Mouse (Mus musculus) heart, postnatal 36 days (tissue): ENCODE data around the gene Gnb1. TPM values are rescaled to one million over a fixed set of nuclear protein-coding genes. Genes with fewer than 3 reads are reported as not detected.
"Not testable (repeated sequence)": the region's sequence is repeated elsewhere in the genome, so short reads cannot be mapped to it uniquely, and the experiment has no call there.

Experiments
- DNase-seq, 2 experiments: peaks; one replicate each; pipeline ENCODE4 v3.0.0; 2021 to 2022
- intact Hi-C: fragments of 180-260 bp; cut with DNase I; formaldehyde crosslinking; loops from one replicate; pipeline ENCODE4 v1.15.1; 2025
- total RNA-seq, 2 experiments: library from RNA; stranded (reverse); gene quantifications; 2 replicates each; pipeline ENCODE4 v1.2.3; 2021

Gene Gnb1
- total RNA-seq, 2 experiments from 2014 or later, result 176 to 187 TPM

DNA sequence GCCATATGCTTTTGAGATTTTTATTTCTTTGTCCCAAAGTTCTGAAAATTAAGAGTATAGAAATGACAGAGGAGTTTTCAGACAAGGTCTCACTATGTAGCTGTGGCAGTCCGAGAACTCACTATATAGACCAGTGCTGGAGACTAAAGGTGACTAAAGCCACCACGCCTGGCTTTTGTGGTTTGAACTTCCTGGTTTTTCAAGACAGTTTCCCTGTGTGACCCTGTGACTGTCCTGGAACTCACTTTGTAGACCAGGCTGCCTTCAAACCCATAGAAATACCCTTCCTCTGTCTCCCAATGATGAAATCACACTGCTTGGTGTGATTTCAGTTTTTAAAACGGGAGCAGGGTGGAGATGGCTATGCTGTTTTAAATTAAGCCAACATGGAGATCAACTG lies 38.1 kb downstream of the Gnb1 start:
- intact Hi-C loops, result no loop called here
- DNase-seq, result no peak

GRCm38 (mm10) chr4:155549993-155550392 lies 58.8 kb downstream of the Gnb1 start:
- intact Hi-C loops, result no loop called here
- DNase-seq, result no peak

DNA sequence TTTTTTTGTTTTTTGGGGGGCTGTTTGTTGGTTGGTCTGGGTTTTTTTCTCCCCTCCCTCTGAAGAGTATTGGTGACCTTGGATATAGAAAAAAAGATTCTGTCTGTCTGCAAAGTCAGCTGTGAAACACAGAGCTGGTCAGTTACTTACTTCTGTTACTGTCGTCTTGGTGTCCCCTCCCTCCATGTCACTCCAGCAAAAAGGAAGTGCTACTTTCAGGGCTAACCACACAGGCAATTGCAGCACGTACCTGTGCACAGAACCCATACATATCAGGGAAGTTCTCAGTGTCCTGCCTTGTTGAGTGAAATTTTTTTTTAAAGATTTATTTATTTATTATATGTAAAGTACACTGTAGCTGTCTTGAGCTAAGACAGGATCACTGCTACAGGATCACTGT lies 59.3 kb downstream of the Gnb1 start:
- no peak for DNase-seq
- intact Hi-C loops, result no loop called here

DNA sequence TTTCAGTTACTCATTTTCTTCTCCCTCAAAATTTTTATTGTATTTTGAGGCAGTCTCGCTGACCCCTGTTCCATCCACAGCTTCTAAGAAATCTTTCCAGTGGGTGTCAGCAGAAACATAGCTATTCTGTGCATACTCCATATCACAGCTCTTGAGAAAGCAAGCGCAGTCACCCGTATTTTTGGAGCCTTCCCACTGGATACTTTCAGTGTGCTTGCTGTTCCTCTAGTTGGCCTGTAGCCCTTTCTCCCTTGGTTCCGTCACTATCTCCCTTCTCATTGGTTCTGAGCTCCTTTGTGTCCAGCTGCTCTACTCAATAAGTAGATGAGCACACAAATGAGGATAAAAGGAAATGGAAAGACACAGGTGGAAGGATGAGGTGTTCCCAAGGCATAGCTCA lies 59.9 kb downstream of the Gnb1 start:
- intact Hi-C loops, result no loop called here
- DNase-seq, result no peak

- intact Hi-C loops, result no loop called here
- no peak for DNase-seq
Observed at GRCm38 (mm10) chr4:155552917-155553532, 61.9 kb downstream of the Gnb1 start.

GRCm38 (mm10) chr4:155554880-155555279 lies 63.7 kb downstream of the Gnb1 start:
- DNase-seq, result no peak
- intact Hi-C loops, result loop anchor here (5.0 kb wide), 1 partner anchor 38 kb away; no protein-coding TSS in a partner anchor

- intact Hi-C loops, result loop anchor here (5.0 kb wide), 1 partner anchor 38 kb away; no protein-coding TSS in a partner anchor
- no peak for DNase-seq
Observed at GRCm38 (mm10) chr4:155555464-155555863, 64.3 kb downstream of the Gnb1 start.

GRCm38 (mm10) chr4:155559454-155559853 lies 68.3 kb downstream of the Gnb1 start:
- intact Hi-C loops, result loop anchor here (5.0 kb wide), 1 partner anchor 42 kb away; no protein-coding TSS in a partner anchor
- DNase-seq, result no peak

GRCm38 (mm10) chr4:155560932-155561331 lies 69.8 kb downstream of the Gnb1 start:
- intact Hi-C loops, result no loop called here
- no peak for DNase-seq

- intact Hi-C loops, result no loop called here
- DNase-seq, result peak; percentile 38 to 48
Observed at GRCm38 (mm10) chr4:155561661-155562442, 70.7 kb downstream of the Gnb1 start, which contains the start of gene Nadk. Gene Nadk, plus strand, starts transcription at chr4:155562378.

- intact Hi-C loops, result no loop called here
- DNase-seq, result peak; percentile 70 to 72
Observed at GRCm38 (mm10) chr4:155562725-155563399, 71.7 kb downstream of the Gnb1 start.

GRCm38 (mm10) chr4:155563400-155564231 lies 72.5 kb downstream of the Gnb1 start:
- intact Hi-C loops, result no loop called here
- DNase-seq, result peak; percentile 97

DNA sequence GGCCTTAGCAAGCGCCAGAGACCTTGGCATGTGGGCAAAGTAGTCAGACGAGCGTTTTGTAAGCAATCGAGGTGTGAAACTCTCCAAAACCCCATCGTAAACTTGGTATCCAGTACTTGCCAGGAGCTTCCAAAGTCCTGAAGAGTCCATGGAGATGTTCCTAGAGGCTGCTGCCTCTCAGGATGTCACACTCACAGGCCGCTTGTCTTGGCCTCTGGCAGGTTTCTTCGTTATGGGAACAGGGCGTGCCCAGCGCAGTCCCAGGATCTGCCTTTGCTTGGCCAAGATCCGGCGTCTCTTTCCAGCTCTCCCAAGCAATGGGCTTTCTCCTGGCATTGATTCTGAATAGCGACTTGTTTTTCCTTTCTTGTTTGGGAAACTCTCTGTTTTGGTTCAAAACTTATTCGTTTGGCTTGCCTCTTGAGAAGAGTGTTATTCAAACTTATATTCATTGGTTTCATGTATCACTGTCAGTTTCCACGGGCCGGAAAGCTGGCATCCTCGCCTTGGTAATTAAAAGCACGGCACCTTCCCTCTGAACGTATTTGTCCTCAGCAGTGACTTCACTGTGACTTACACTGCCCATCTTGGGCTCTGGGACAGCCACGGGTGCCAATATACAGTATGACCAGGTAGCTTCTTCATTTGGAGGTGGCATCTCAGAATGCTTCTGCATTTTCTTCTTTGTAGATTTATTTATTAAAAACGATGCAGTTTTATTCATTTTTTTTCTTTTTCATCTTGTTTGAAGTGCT lies 73.3 kb downstream of the Gnb1 start:
- DNase-seq, result peak; percentile 57 to 62
- intact Hi-C loops, result loop anchor here (5.0 kb wide), 1 partner anchor 197 kb away; no protein-coding TSS in a partner anchor

DNA sequence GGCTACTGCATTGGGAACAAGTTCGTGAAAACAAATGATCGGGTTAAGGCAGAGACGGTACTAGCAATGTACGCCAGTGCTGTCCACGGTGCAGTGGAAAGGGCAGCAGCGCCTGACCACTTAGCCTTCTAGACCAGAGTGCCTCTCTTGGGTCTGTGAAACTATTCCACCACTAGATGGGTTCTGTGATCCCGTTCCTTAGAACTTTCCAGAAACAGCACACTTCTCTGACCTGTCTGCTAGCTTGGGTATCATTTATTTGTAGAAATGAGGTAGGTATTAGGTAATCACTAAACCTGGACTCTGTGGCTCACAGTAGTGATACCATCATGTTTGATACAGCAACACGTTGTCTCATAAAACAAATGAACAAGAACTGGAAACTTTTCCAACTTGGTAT lies 75.4 kb downstream of the Gnb1 start:
- intact Hi-C loops, result loop anchor here (5.0 kb wide), 1 partner anchor 199 kb away; no protein-coding TSS in a partner anchor
- no peak for DNase-seq

DNA sequence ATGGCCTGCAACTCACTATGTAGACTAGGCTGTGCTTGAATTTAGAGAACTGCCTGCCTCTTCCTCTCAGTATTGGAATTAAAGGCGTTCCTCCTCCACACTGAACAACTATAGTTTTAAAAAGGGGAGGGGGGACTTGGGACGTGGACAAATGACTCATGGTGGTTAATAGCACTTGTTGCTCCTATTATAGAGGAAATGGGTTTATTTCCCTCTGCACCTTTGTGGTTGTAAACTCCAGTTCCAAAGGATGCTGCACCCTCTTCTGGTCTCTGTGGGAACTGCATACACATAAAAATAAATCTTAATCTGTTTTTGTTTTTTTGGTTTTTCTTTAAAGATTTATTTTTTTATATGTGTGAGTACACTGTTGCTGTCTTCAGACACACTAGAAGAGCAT lies 77.0 kb downstream of the Gnb1 start:
- peak in 1 of 2 experiments; percentile 30 for DNase-seq
- intact Hi-C loops, result loop anchor here (1.0 to 5.0 kb wide), 2 partner anchors 87 to 201 kb away; no protein-coding TSS in a partner anchor

GRCm38 (mm10) chr4:155568632-155569370 lies 77.6 kb downstream of the Gnb1 start:
- no peak for DNase-seq
- intact Hi-C loops, result loop anchor here (1.0 to 5.0 kb wide), 2 partner anchors 88 to 202 kb away; no protein-coding TSS in a partner anchor

- no peak for DNase-seq
- intact Hi-C loops, result loop anchor here (5.0 kb wide), 1 partner anchor 203 kb away; no protein-coding TSS in a partner anchor
Observed at GRCm38 (mm10) chr4:155569818-155570217, 78.7 kb downstream of the Gnb1 start.

DNA sequence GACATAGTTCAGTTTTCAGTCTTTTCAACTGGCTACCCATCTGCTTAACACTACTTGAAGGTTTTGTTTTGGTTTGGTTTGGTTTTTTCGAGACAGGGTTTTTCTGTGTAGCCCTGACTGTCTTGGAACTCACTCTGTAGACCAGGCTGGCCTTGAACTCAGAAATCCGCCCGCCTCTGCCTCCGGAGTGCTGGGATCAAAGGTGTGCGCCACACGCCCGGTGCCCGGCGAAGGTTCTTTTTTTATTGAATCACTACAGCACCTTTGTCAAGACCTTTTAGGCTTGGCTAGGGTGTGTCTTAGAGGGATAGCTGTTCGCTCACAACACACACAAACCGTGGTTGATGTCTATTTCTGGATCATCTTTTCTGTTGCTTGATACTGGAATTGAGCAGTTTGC lies 79.2 kb downstream of the Gnb1 start:
- DNase-seq, intact Hi-C loops: not testable (repeated sequence)

GRCm38 (mm10) chr4:155571442-155571841 lies 80.3 kb downstream of the Gnb1 start:
- no peak for DNase-seq
- intact Hi-C loops, result no loop called here
